Mouse (Mus musculus): ENCODE data around the gene Apela.

GRCm38 (mm10) chr8:65070996-65071395 is 33.9 kb upstream of the Apela start:
- TF ChIP-seq CTCF (IDR thresholded peaks at IDR 0.05; ENCODE audit: low read depth, low read length) (no peak), POLR2A (IDR thresholded peaks at IDR 0.05; ENCODE audit: borderline replicate concordance, low read depth, low read length) (no peak)

Measured in bone marrow macrophage, adult 2 months (primary cell).